Mouse (Mus musculus) CH12.LX (cell line): ENCODE results near the gene Phpt1. TPM values are rescaled to one million over a fixed set of nuclear protein-coding genes. Genes with fewer than 3 reads are reported as not detected.

Source experiments
- DNase-seq: peaks from one replicate; pipeline ENCODE4 v3.0.0-alpha.2; 2013; ENCODE audit errors: extremely low read depth
- H3K27ac ChIP-seq: 2 replicates; pipeline ENCODE4 v1.5.1; 2012; ENCODE audit warnings: low read depth, mild to moderate bottlenecking, control low read depth, moderate library complexity; ENCODE audit not compliant: insufficient read depth
- H3K27me3 ChIP-seq: replicated peaks from 2 replicates; pipeline ENCODE3; 2012; ENCODE audit warnings: inconsistent platforms
- H3K36me3 ChIP-seq, 2 experiments: replicated peaks in 1 of 2; 2 replicates each; pipeline versions ENCODE3 to v1.6.1; 2012; ENCODE audit warnings: inconsistent platforms in 1 of 2, low read length in 1 of 2, mild to moderate bottlenecking in 1 of 2, mixed read lengths in 1 of 2, moderate library complexity in 1 of 2; ENCODE audit not compliant: control insufficient read depth in 1 of 2, insufficient read depth in 1 of 2
- H3K4me1 ChIP-seq, 2 experiments: 2 replicates each; pipeline ENCODE4 v1.6.1; 2012; ENCODE audit warnings: inconsistent platforms in 1 of 2, moderate library complexity in 1 of 2; ENCODE audit not compliant: insufficient read depth in 2 of 2, control insufficient read depth in 1 of 2
- H3K4me2 ChIP-seq: 2 replicates; pipeline ENCODE4 v1.6.1; 2012; ENCODE audit warnings: low read depth, mild to moderate bottlenecking, control low read depth; ENCODE audit not compliant: poor library complexity, insufficient read depth, severe bottlenecking
- H3K4me3 ChIP-seq, 3 experiments: fragments of 150-350 bp in 1 of 3; sonication (generic) in 1 of 3; replicated peaks in 1 of 3; 2 replicates each; pipeline versions ENCODE3 to v1.5.1; 2011 to 2012; ENCODE audit warnings: low read depth in 2 of 3, low read length in 2 of 3, mild to moderate bottlenecking in 2 of 3, moderate library complexity in 2 of 3, control low read depth in 1 of 3, improper control_type of control experiment in 1 of 3, inconsistent platforms in 1 of 3, mixed read lengths in 1 of 3; ENCODE audit not compliant: poor library complexity in 1 of 3
- H3K79me2 ChIP-seq: replicated peaks from 2 replicates; pipeline ENCODE4 v1.6.1; 2012; ENCODE audit warnings: mild to moderate bottlenecking, moderate library complexity; ENCODE audit not compliant: control insufficient read depth, poor library complexity, insufficient read depth, severe bottlenecking; ENCODE audit errors: extremely low read depth
- H3K9ac ChIP-seq: 2 replicates; pipeline ENCODE4 v1.6.1; 2012; ENCODE audit warnings: low read depth, mild to moderate bottlenecking, control low read depth, moderate library complexity; ENCODE audit not compliant: insufficient read depth
- H3K9me3 ChIP-seq: replicated peaks from 2 replicates; pipeline ENCODE3; 2012; ENCODE audit warnings: low read length, inconsistent platforms, mixed read lengths
- CHD1 ChIP-seq: IDR thresholded peaks from 2 replicates; pipeline ENCODE4 v1.6.1; 2012; ENCODE audit warnings: low read depth, low read length, improper control_type of control experiment, inconsistent platforms
- CHD2 ChIP-seq: IDR thresholded peaks from 2 replicates; pipeline ENCODE4 v1.6.1; 2011; ENCODE audit warnings: low read length, improper control_type of control experiment
- CTCF ChIP-seq, 2 experiments: IDR thresholded peaks in 1 of 2; conservative IDR thresholded peaks in 1 of 2; 2 replicates each; pipeline ENCODE4 v1.5.1; 2011 to 2012; ENCODE audit warnings: low read depth in 2 of 2, low read length in 2 of 2, improper control_type of control experiment in 1 of 2, inconsistent platforms in 1 of 2, mild to moderate bottlenecking in 1 of 2, moderate library complexity in 1 of 2
- EP300 ChIP-seq: IDR thresholded peaks from 2 replicates; pipeline ENCODE4 v1.6.1; 2011; ENCODE audit warnings: low read length, improper control_type of control experiment
- ETS1 ChIP-seq: conservative IDR thresholded peaks from 2 replicates; pipeline ENCODE4 v1.6.1; 2012; ENCODE audit warnings: low read depth, mild to moderate bottlenecking, inconsistent platforms, low read length, improper control_type of control experiment, moderate library complexity
- HCFC1 ChIP-seq: IDR thresholded peaks from 2 replicates; pipeline ENCODE4 v1.6.1; 2012; ENCODE audit warnings: low read depth, mild to moderate bottlenecking, inconsistent platforms, low read length, improper control_type of control experiment
- IRF4 ChIP-seq: IDR thresholded peaks from 2 replicates; pipeline ENCODE4 v1.6.1; 2014; ENCODE audit warnings: low read depth, mild to moderate bottlenecking, inconsistent platforms, low read length, improper control_type of control experiment
- JUN ChIP-seq: IDR thresholded peaks from 2 replicates; pipeline ENCODE4 v1.6.1; 2011; ENCODE audit warnings: low read depth, mild to moderate bottlenecking, low read length, improper control_type of control experiment, moderate library complexity; ENCODE audit not compliant: insufficient read depth
- JUND ChIP-seq: conservative IDR thresholded peaks from 2 replicates; pipeline ENCODE4 v1.6.1; 2011; ENCODE audit warnings: low read depth, low read length, improper control_type of control experiment
- KAT2A ChIP-seq: IDR thresholded peaks from 2 replicates; pipeline ENCODE4 v1.6.1; 2012; ENCODE audit warnings: low read length, improper control_type of control experiment, inconsistent platforms; ENCODE audit not compliant: insufficient replicate concordance
- MAX ChIP-seq: IDR thresholded peaks from 2 replicates; pipeline ENCODE4 v1.6.1; 2011; ENCODE audit warnings: low read length, improper control_type of control experiment
- MAZ ChIP-seq: IDR thresholded peaks from 2 replicates; pipeline ENCODE4 v1.6.1; 2012; ENCODE audit warnings: low read depth, mild to moderate bottlenecking, inconsistent platforms, low read length, improper control_type of control experiment, moderate library complexity
- MEF2A ChIP-seq: IDR thresholded peaks from 2 replicates; pipeline ENCODE4 v1.6.1; 2014; ENCODE audit warnings: low read depth, mild to moderate bottlenecking, inconsistent platforms, low read length, improper control_type of control experiment, borderline replicate concordance
- MXI1 ChIP-seq: IDR thresholded peaks from 2 replicates; pipeline ENCODE4 v1.6.1; 2011; ENCODE audit warnings: mild to moderate bottlenecking, low read depth, low read length, improper control_type of control experiment
- NELFE ChIP-seq: IDR thresholded peaks from 2 replicates; pipeline ENCODE4 v1.6.1; 2011; ENCODE audit warnings: low read depth, low read length, improper control_type of control experiment
- POLR2A ChIP-seq: IDR thresholded peaks from 2 replicates; pipeline ENCODE4 v1.6.1; 2011; ENCODE audit warnings: low read depth, mild to moderate bottlenecking, improper control_type of control experiment, low read length
- RAD21 ChIP-seq: IDR thresholded peaks from 2 replicates; pipeline ENCODE4 v1.6.1; 2011; ENCODE audit warnings: low read depth, mild to moderate bottlenecking, low read length, improper control_type of control experiment, moderate library complexity
- RCOR1 ChIP-seq: conservative IDR thresholded peaks from 2 replicates; pipeline ENCODE4 v1.6.1; 2012; ENCODE audit warnings: low read depth, mild to moderate bottlenecking, inconsistent platforms, low read length, improper control_type of control experiment
- SIN3A ChIP-seq: IDR thresholded peaks from 2 replicates; pipeline ENCODE4 v1.6.1; 2012; ENCODE audit warnings: low read length, improper control_type of control experiment, inconsistent platforms
- SMC3 ChIP-seq: IDR thresholded peaks from 2 replicates; pipeline ENCODE4 v1.6.1; 2011; ENCODE audit warnings: low read depth, low read length, improper control_type of control experiment
- TBP ChIP-seq: conservative IDR thresholded peaks from 2 replicates; pipeline ENCODE4 v1.6.1; 2011; ENCODE audit warnings: low read depth, low read length, improper control_type of control experiment
- TCF12 ChIP-seq: IDR thresholded peaks from 2 replicates; pipeline ENCODE4 v1.6.1; 2014; ENCODE audit warnings: low read depth, mild to moderate bottlenecking, inconsistent platforms, low read length, improper control_type of control experiment
- UBTF ChIP-seq: IDR thresholded peaks from 2 replicates; pipeline ENCODE4 v1.6.1; 2012; ENCODE audit warnings: low read depth, mild to moderate bottlenecking, inconsistent platforms, low read length, improper control_type of control experiment, moderate library complexity
- USF1 ChIP-seq: IDR thresholded peaks from 2 replicates; pipeline ENCODE4 v1.6.1; 2014; ENCODE audit warnings: low read depth, mild to moderate bottlenecking, inconsistent platforms, low read length, improper control_type of control experiment
- USF2 ChIP-seq: conservative IDR thresholded peaks from 2 replicates; pipeline ENCODE4 v1.6.1; 2011; ENCODE audit warnings: low read depth, low read length, improper control_type of control experiment
- ZC3H11A ChIP-seq: IDR thresholded peaks from 2 replicates; pipeline ENCODE4 v1.6.1; 2012; ENCODE audit warnings: low read depth, mild to moderate bottlenecking, inconsistent platforms, low read length, improper control_type of control experiment
- ZMIZ1 ChIP-seq: IDR thresholded peaks from 2 replicates; pipeline ENCODE4 v1.6.1; 2012; ENCODE audit warnings: low read depth, mild to moderate bottlenecking, inconsistent platforms, low read length, improper control_type of control experiment
- dilution Hi-C: fragments of 300-500 bp; cut with MboI; formaldehyde crosslinking; loops from 2 replicates; pipeline ENCODE4 v1.14.3; 2020; ENCODE audit warnings: low sequenced_read_pairs; ENCODE audit not compliant: extremely low pct_unique_long_range_greater_than_20kb, extremely low pct_ligation_motif_present
- in situ Hi-C: fragments of 300-500 bp; cut with MboI; formaldehyde crosslinking; loops from 3 replicates; pipeline ENCODE4 v1.14.3; 2019; ENCODE audit warnings: low sequenced_read_pairs, low pct_ligation_motif_present, low pct_unique_long_range_greater_than_20kb, mixed read lengths
- polyA plus RNA-seq: library from polyadenylated mRNA; unstranded; fragments of >175 nt; gene quantifications from 2 replicates; pipeline ENCODE4 v1.2.1, GENCODE M21; 2012; ENCODE audit warnings: low read depth; ENCODE audit not compliant: insufficient read length
- total RNA-seq, 2 experiments: library from RNA; depleted of rRNA; stranded (reverse); fragments of 300-350 nt in 1 of 2; fragments of >200 nt in 1 of 2; gene quantifications; 2 replicates each; pipeline ENCODE4 v1.2.3; 2012 to 2014

The Phpt1 gene
- total and polyA plus RNA-seq, 3 experiments = 37.9 to 66.9 (median 46.6) TPM

GRCm38 (mm10) chr2:25620386-25620785 is 45.4 kb upstream of the Phpt1 start:
- in situ Hi-C loops (no loop called here), dilution Hi-C loops (no loop called here)
- DNase-seq = no peak
- Histone ChIP-seq H3K4me1 (peaks cover 0 to 10% of the 10 kb centered on the region in 2 experiments; a peak in 2 of 4 replicates), H3K79me2 (no peaks in the 10 kb centered on the region), H3K4me3 (no peak overlapping the region), H3K9ac (no peak overlapping the region), H3K9me3 (no peaks in the 10 kb centered on the region), H3K4me2 (no peak overlapping the region), H3K27me3 (peaks cover 30% of the 10 kb centered on the region), H3K36me3 (peaks cover 0 to 3% of the 10 kb centered on the region in 2 experiments), H3K27ac (no peak overlapping the region)
- TF ChIP-seq JUN = no peak
- no peak for TF ChIP-seq USF1
- TF ChIP-seq HCFC1 = no peak
- TF ChIP-seq ZC3H11A = no peak
- TF ChIP-seq RAD21 = no peak
- TF ChIP-seq TCF12 = no peak
- no peak for TF ChIP-seq ZMIZ1
- no peak for TF ChIP-seq JUND
- TF ChIP-seq ETS1 = no peak
- TF ChIP-seq MEF2A = no peak
- TF ChIP-seq IRF4 = no peak
- TF ChIP-seq SIN3A = no peak
- no peak for TF ChIP-seq TBP
- no peak for TF ChIP-seq MAZ
- TF ChIP-seq CHD2 = no peak
- TF ChIP-seq CHD1 = no peak
- no peak for TF ChIP-seq USF2
- TF ChIP-seq CTCF (conservative IDR thresholded peaks at IDR 0.05 in 1 of 2, IDR thresholded peaks at IDR 0.05 in 1 of 2; ENCODE audit: low read depth in 2 of 2, low read length in 2 of 2) = no peak
- TF ChIP-seq KAT2A = no peak
- TF ChIP-seq POLR2A = no peak

DNA sequence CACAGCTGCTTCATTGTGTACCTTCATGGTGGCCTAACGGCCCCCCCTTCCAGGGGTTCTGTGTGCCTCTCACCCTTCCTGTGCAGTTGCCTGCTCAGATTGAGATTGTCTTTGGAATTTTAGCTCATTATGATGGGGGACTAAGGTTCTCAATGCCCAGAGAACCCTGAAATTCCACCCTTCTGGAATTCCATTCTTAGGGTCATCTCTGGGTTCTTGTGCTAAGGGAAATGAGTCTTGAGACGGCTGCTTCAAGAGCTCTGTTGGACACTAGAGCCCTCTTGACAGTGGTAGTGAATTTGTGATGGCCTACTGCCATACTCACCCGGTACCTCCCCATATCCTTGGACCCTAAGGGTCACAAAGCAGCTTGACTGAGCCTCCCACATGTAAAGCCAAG is 42.6 kb upstream of the Phpt1 start, which contains the start of gene Ccdc183:
Gene Ccdc183, minus strand, starts transcription at position 101 of the 400 bp plus-strand sequence.
- H3K9me3 ChIP-seq = no peaks in the 10 kb centered on the region
- dilution Hi-C loops (no loop called here), in situ Hi-C loops (no loop called here)
- H3K9ac ChIP-seq = no peak within 1 kb of the TSS
- H3K4me3 ChIP-seq = no peak within 1 kb of the TSS
- peaks cover 0 to 3% of the 10 kb centered on the region in 2 experiments for H3K36me3 ChIP-seq
- no peaks in the 10 kb centered on the region for H3K79me2 ChIP-seq
- no peak within 1 kb of the TSS for H3K27ac ChIP-seq
- TF ChIP-seq MAZ (no peak), SMC3 (no peak), EP300 (no peak), TCF12 (no peak), RCOR1 (no peak), UBTF (no peak), NELFE (no peak), SIN3A (no peak), CHD1 (no peak), USF2 (no peak), ETS1 (no peak), KAT2A (no peak), MAX (no peak), MXI1 (no peak)
- H3K4me2 ChIP-seq = no peak within 1 kb of the TSS
- H3K27me3 ChIP-seq = peaks cover 6% of the 10 kb centered on the region
- peaks cover 0 to 10% of the 10 kb centered on the region in 2 experiments; a peak in 2 of 4 replicates for H3K4me1 ChIP-seq
- DNase-seq = no peak
